Mouse (Mus musculus) lung, embryonic 14.5 days (tissue): ENCODE measurements around the gene Slc15a4. TPM values are rescaled to one million over a fixed set of nuclear protein-coding genes. Genes with fewer than 3 reads are reported as not detected.

Experiments
- ATAC-seq: fragments of 200-750 bp; cut with Nextera tagmentation; 2 replicates; pipeline ENCODE4 v1.8.0; 2017; ENCODE audit warnings: mild to moderate bottlenecking, moderate TSS enrichment, moderate library complexity; ENCODE audit not compliant: insufficient read depth
- DNase-seq: peaks from one replicate; pipeline ENCODE4 v3.0.0-alpha.2; 2015
- H3K27ac ChIP-seq: fragments of 300-500 bp; sonication (generic); 2 replicates; pipeline ENCODE4 v1.5.1; 2014; ENCODE audit warnings: low read depth, mild to moderate bottlenecking, moderate library complexity
- H3K27me3 ChIP-seq: fragments of 300-500 bp; sonication (generic); 2 replicates; pipeline ENCODE4 v1.6.1; 2014; ENCODE audit warnings: low read length, control low read depth; ENCODE audit not compliant: insufficient read depth
- H3K36me3 ChIP-seq: fragments of 300-500 bp; sonication (generic); 2 replicates; pipeline ENCODE4 v1.6.1; 2014; ENCODE audit warnings: control low read depth; ENCODE audit not compliant: insufficient read depth
- H3K4me1 ChIP-seq: fragments of 300-500 bp; sonication (generic); 2 replicates; pipeline ENCODE4 v1.6.1; 2014; ENCODE audit warnings: antibody characterized with exemption, control low read depth; ENCODE audit not compliant: insufficient read depth
- H3K4me2 ChIP-seq: fragments of 300-500 bp; sonication (generic); 2 replicates; pipeline ENCODE4 v1.6.1; 2014; ENCODE audit warnings: mild to moderate bottlenecking
- H3K4me3 ChIP-seq: fragments of 300-500 bp; sonication (generic); 2 replicates; pipeline ENCODE4 v1.5.1; 2014; ENCODE audit warnings: low read depth, low read length
- H3K9ac ChIP-seq: fragments of 300-500 bp; sonication (generic); 2 replicates; pipeline ENCODE4 v1.6.1; 2014
- H3K9me3 ChIP-seq: fragments of 300-500 bp; sonication (generic); 2 replicates; pipeline ENCODE4 v1.6.1; 2016; ENCODE audit warnings: low read depth, low read length, control low read depth
- CTCF ChIP-seq: IDR thresholded peaks from 2 replicates; pipeline ENCODE4 v1.5.1; 2016; ENCODE audit warnings: antibody characterized with exemption, low read depth
- WGBS: fragments of 180-500 bp; shearing (Covaris S2); extraction: QIAGEN DNeasy Blood & Tissue Kit; methylation state at CpG from one replicate; pipeline ENCODE4 v1.1.7; 2014; 5-methylcytosine and 5-hydroxymethylcytosine counted together
- polyA plus RNA-seq: library from polyadenylated mRNA; unstranded; fragments of >200 nt; fragmentation: Nextera tagmentation; extraction: Ambion mirVana; gene quantifications from 2 replicates; pipeline ENCODE4 v1.2.1, GENCODE M21; 2014

Gene Slc15a4
- polyA plus RNA-seq, 1 experiment from 2014 or later = 22.3 TPM

GRCm38 (mm10) chr5:127611881-127612280, 20.8 kb downstream of the Slc15a4 start:
- peaks cover 21% of the 10 kb centered on the region for H3K36me3 ChIP-seq
- no peak overlapping the region for H3K4me2 ChIP-seq
- peaks cover 10% of the 10 kb centered on the region; the same call in 1 of the 2 replicates for H3K4me1 ChIP-seq
- no peaks in the 10 kb centered on the region for H3K9me3 ChIP-seq
- no peak for TF ChIP-seq CTCF
- ATAC-seq (no peak), DNase-seq (no peak)
- no peak overlapping the region for H3K9ac ChIP-seq
- 71% methylated on average over 1 of the region's 1 CpGs for WGBS
- H3K4me3 ChIP-seq = no peak overlapping the region
- no peak overlapping the region for H3K27ac ChIP-seq
- no peaks in the 10 kb centered on the region for H3K27me3 ChIP-seq

GRCm38 (mm10) chr5:127610787-127611509, 21.7 kb downstream of the Slc15a4 start:
- 63% methylated on average over 6 of the region's 6 CpGs for WGBS
- no peak overlapping the region for H3K9ac ChIP-seq
- H3K27ac ChIP-seq = no peak overlapping the region
- H3K4me3 ChIP-seq = no peak overlapping the region
- peaks cover 7% of the 10 kb centered on the region; the same call in 1 of the 2 replicates for H3K4me1 ChIP-seq
- no peaks in the 10 kb centered on the region for H3K27me3 ChIP-seq
- no peak for ATAC-seq
- no peak overlapping the region for H3K4me2 ChIP-seq
- peak; percentile 41 for DNase-seq
- peaks cover 30% of the 10 kb centered on the region for H3K36me3 ChIP-seq
- no peak for TF ChIP-seq CTCF
- no peaks in the 10 kb centered on the region for H3K9me3 ChIP-seq

- Histone ChIP-seq H3K4me2 (no peak overlapping the region), H3K27ac (no peak overlapping the region), H3K4me3 (no peak overlapping the region), H3K9ac (no peak overlapping the region), H3K4me1 (no peaks in the 10 kb centered on the region), H3K27me3 (no peaks in the 10 kb centered on the region), H3K36me3 (peaks cover 43% of the 10 kb centered on the region), H3K9me3 (no peaks in the 10 kb centered on the region)
- WGBS = 72% methylated on average over 7 of the region's 7 CpGs
- no peak for TF ChIP-seq CTCF
- DNase-seq (no peak), ATAC-seq (no peak)
Observed at GRCm38 (mm10) chr5:127609191-127609714, 23.4 kb downstream of the Slc15a4 start.

- no peaks in the 10 kb centered on the region for H3K9me3 ChIP-seq
- WGBS = 83% methylated on average over 2 of the region's 2 CpGs
- no peak for DNase-seq
- H3K4me3 ChIP-seq = no peak overlapping the region
- no peaks in the 10 kb centered on the region for H3K4me1 ChIP-seq
- no peaks in the 10 kb centered on the region for H3K27me3 ChIP-seq
- peaks cover 61% of the 10 kb centered on the region for H3K36me3 ChIP-seq
- no peak overlapping the region for H3K9ac ChIP-seq
- no peak for ATAC-seq
- H3K4me2 ChIP-seq = no peak overlapping the region
- H3K27ac ChIP-seq = no peak overlapping the region
- no peak for TF ChIP-seq CTCF
Observed at GRCm38 (mm10) chr5:127607507-127607906, 25.2 kb downstream of the Slc15a4 start.

GRCm38 (mm10) chr5:127602996-127603395, 29.7 kb downstream of the Slc15a4 start:
- H3K27me3 ChIP-seq = no peaks in the 10 kb centered on the region
- H3K4me1 ChIP-seq = no peaks in the 10 kb centered on the region
- H3K4me2 ChIP-seq = no peak overlapping the region
- ATAC-seq (no peak), DNase-seq (no peak)
- H3K9me3 ChIP-seq = no peaks in the 10 kb centered on the region
- no peak overlapping the region for H3K4me3 ChIP-seq
- peaks cover 94% of the 10 kb centered on the region for H3K36me3 ChIP-seq
- WGBS = 89% methylated on average over 5 of the region's 5 CpGs
- no peak overlapping the region for H3K27ac ChIP-seq
- TF ChIP-seq CTCF = no peak
- H3K9ac ChIP-seq = no peak overlapping the region

- Histone ChIP-seq H3K27me3 (no peaks in the 10 kb centered on the region), H3K4me1 (no peaks in the 10 kb centered on the region), H3K36me3 (peaks cover 95% of the 10 kb centered on the region), H3K4me3 (no peak overlapping the region), H3K27ac (no peak overlapping the region), H3K9me3 (no peaks in the 10 kb centered on the region), H3K4me2 (no peak overlapping the region), H3K9ac (no peak overlapping the region)
- 88% methylated on average over 7 of the region's 7 CpGs for WGBS
- TF ChIP-seq CTCF = no peak
- DNase-seq = no peak
- no peak for ATAC-seq
Observed at GRCm38 (mm10) chr5:127596862-127597261, 35.8 kb downstream of the Slc15a4 start.

- DNase-seq (no peak), ATAC-seq (no peak)
- Histone ChIP-seq H3K27ac (no peak overlapping the region), H3K4me3 (no peak overlapping the region), H3K9me3 (no peaks in the 10 kb centered on the region), H3K9ac (no peak overlapping the region), H3K27me3 (no peaks in the 10 kb centered on the region), H3K36me3 (peaks cover 84% of the 10 kb centered on the region), H3K4me1 (no peaks in the 10 kb centered on the region), H3K4me2 (no peak overlapping the region)
- no peak for TF ChIP-seq CTCF
- WGBS = 88% methylated on average over 3 of the region's 3 CpGs
Observed at GRCm38 (mm10) chr5:127595676-127596075, 37.0 kb downstream of the Slc15a4 start.
